Mouse (Mus musculus) T-helper 17 cell (primary cell): ENCODE measurements around the gene Acot10.
"Not testable (repeated sequence)": the region's sequence is repeated elsewhere in the genome, so short reads cannot be mapped to it uniquely, and the experiment has no call there.

Source experiments
- in situ Hi-C, 2 experiments: fragments of 300-600 bp; cut with MboI, MseI; formaldehyde crosslinking; loops; 1 replicate in 1 of 2; 2 replicates in 1 of 2; pipeline ENCODE4 v1.15.1; 2025; ENCODE audit warnings: high pct_unique_total_duplicates in 2 of 2

Acot10 gene

GRCm38 (mm10) chr15:20666650-20667049 is at the start of gene Acot10:
Gene Acot10 (minus strand): TSS chr15:20666750.
- in situ Hi-C loops, result no loop called here

- in situ Hi-C loops, result no loop called here
These were observed 45.3 kb upstream of the Acot10 start for GRCm38 (mm10) chr15:20711859-20712258.

GRCm38 (mm10) chr15:20696229-20696628 is 29.7 kb upstream of the Acot10 start:
- in situ Hi-C loops, result no loop called here

- in situ Hi-C loops, result no loop called here
These were observed 17.6 kb upstream of the Acot10 start for GRCm38 (mm10) chr15:20684200-20684599.

- in situ Hi-C loops, result no loop called here
These were observed 16.2 kb upstream of the Acot10 start for GRCm38 (mm10) chr15:20682719-20683118.

- in situ Hi-C loops, result not testable (repeated sequence)
These were observed 3.0 kb upstream of the Acot10 start for GRCm38 (mm10) chr15:20669507-20669906.

- in situ Hi-C loops, result no loop called here
These were observed 1.4 kb upstream of the Acot10 start for GRCm38 (mm10) chr15:20667989-20668388.

GRCm38 (mm10) chr15:20667350-20667749 is 800 bp upstream of the Acot10 start:
- in situ Hi-C loops, result no loop called here

- in situ Hi-C loops, result no loop called here
These were observed 6.3 kb downstream of the Acot10 start for GRCm38 (mm10) chr15:20660221-20660620.

- in situ Hi-C loops, result no loop called here
These were observed 23.6 kb downstream of the Acot10 start for GRCm38 (mm10) chr15:20642905-20643414.

GRCm38 (mm10) chr15:20639155-20639554 is 27.4 kb downstream of the Acot10 start:
- in situ Hi-C loops, result no loop called here

GRCm38 (mm10) chr15:20634593-20634992 is 32.0 kb downstream of the Acot10 start:
- in situ Hi-C loops, result no loop called here
